Mouse (Mus musculus): Measurements from ENCODE around the gene Arsb. TPM values are rescaled to one million over a fixed set of nuclear protein-coding genes. Genes with fewer than 3 reads are reported as not detected.

Arsb gene
- polyA plus RNA-seq, 1 experiment from 2014 or later = 4.9 TPM

DNA sequence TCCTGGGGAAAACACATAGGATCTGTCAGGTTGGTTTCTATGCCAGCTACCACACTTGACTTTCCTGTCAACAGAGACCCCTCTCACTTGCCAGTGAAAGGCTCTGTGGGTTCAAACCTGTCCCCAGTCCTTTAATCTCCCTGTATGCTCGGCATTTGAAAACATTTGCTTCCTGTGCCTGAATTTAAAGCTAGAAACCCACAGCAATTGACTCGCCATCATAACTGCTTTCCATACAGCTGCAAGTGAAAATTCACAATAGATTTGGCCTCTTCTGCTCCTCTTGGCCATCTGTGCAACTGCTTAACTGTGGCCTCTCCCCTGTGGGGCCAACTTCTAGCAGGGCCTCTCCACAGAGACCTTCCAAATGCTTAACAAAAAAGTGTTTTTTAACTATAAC, 68.3 kb downstream of the Arsb start:
- ATAC-seq (ENCODE audit: low FRiP score, low TSS enrichment) = no peak
- WGBS = 53% methylated on average over 2 of the region's 2 CpGs
- no peak overlapping the region for H3K4me2 ChIP-seq (replicated peaks; ENCODE audit: low read depth)

DNA sequence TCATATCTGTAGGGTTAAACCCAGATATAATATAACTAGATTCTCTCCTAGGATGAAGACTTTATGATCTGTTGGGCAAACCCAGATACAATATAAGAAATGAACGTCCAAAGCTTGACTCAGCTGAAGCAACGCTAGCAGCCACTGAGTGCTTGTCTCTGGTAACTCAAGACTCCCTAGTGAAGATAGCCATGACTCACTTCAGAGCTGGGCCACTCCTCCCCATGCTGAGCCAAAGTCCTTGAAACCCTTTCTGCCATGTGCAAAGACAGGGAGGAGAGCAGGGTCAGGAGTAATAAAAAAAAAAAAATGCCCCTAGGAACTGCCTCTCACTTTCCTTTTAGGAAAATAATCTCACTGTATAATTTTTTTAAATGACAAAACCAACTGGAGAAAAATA, 68.7 kb downstream of the Arsb start:
- Histone ChIP-seq H3K36me3 (ENCODE audit: control insufficient read depth, insufficient read depth, low read length) (no peaks in the 10 kb centered on the region), H3K27me3 (ENCODE audit: control insufficient read depth, insufficient read depth, low read length) (no peaks in the 10 kb centered on the region), H3K4me2 (replicated peaks; ENCODE audit: low read depth) (no peak overlapping the region), H3K4me3 (ENCODE audit: low read depth, low read length) (no peak overlapping the region), H3K9me3 (ENCODE audit: control insufficient read depth, low read length) (no peaks in the 10 kb centered on the region), H3K4me1 (replicated peaks; ENCODE audit: control insufficient read depth, insufficient read depth) (no peaks in the 10 kb centered on the region; the same call in 1 of the 2 replicates), H3K27ac (replicated peaks) (no peak overlapping the region), H3K9ac (ENCODE audit: low read length) (no peak overlapping the region)
- ATAC-seq (ENCODE audit: low FRiP score, low TSS enrichment) = no peak
- WGBS = 46% methylated on average over 2 of the region's 2 CpGs
- no peak for DNase-seq (ENCODE audit: low spot score)
- TF ChIP-seq CTCF (IDR thresholded peaks at IDR 0.05; ENCODE audit: low read depth) (no peak), EP300 (optimal IDR thresholded peaks at IDR 0.05) (no peak)

More for the DNA sequence above, 68.3 kb downstream of the Arsb start:
- Histone ChIP-seq H3K27ac (replicated peaks) (peak overlapping the region; percentile 30), H3K9me3 (ENCODE audit: control insufficient read depth, low read length) (no peaks in the 10 kb centered on the region), H3K36me3 (ENCODE audit: control insufficient read depth, insufficient read depth, low read length) (no peaks in the 10 kb centered on the region), H3K4me1 (replicated peaks; ENCODE audit: control insufficient read depth, insufficient read depth) (no peaks in the 10 kb centered on the region; the same call in 1 of the 2 replicates), H3K27me3 (ENCODE audit: control insufficient read depth, insufficient read depth, low read length) (no peaks in the 10 kb centered on the region), H3K4me3 (ENCODE audit: low read depth, low read length) (no peak overlapping the region), H3K9ac (ENCODE audit: low read length) (no peak overlapping the region)
- TF ChIP-seq EP300 (optimal IDR thresholded peaks at IDR 0.05) = no peak
- no peak for TF ChIP-seq CTCF (IDR thresholded peaks at IDR 0.05; ENCODE audit: low read depth)
- DNase-seq (ENCODE audit: low spot score) = no peak

DNA sequence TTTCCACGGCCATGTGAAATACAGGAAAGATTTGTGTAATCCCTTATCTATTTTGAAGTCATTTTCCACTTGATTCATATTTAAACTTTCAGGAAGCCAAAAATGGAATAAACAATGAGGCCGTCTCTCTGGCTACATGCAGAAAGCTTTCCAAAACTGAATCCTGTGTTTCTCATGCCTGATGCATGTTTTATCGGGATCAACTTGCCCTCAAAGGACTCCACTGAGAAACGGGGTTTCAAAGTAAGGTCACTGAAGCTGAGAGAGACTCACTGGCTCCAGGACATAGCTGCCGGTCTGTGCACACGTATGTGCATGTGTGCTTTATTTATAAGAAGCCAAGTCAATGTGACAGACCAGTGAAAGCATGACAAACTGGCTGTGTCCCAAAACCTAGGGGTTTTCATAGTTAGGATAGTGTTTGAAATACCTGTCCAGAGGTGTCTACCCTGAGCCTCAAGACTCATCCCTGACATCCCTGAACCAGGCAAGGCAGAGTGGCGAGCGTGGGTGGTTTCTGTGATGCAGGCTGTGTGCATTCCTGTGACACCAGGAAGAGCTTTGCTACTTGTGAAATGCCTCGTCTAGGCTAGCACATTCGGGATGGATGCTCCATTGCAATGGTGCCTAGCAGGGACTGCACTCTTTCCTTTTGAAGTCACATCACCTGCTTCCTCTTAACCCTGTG, 75.5 kb downstream of the Arsb start:
- Histone ChIP-seq H3K9ac (ENCODE audit: low read length) (no peak overlapping the region), H3K9me3 (ENCODE audit: control insufficient read depth, low read length) (no peaks in the 10 kb centered on the region), H3K4me3 (ENCODE audit: low read depth, low read length) (no peak overlapping the region), H3K36me3 (ENCODE audit: control insufficient read depth, insufficient read depth, low read length) (no peaks in the 10 kb centered on the region), H3K4me2 (replicated peaks; ENCODE audit: low read depth) (no peak overlapping the region), H3K27me3 (ENCODE audit: control insufficient read depth, insufficient read depth, low read length) (no peaks in the 10 kb centered on the region), H3K4me1 (replicated peaks; ENCODE audit: control insufficient read depth, insufficient read depth) (no peaks in the 10 kb centered on the region), H3K27ac (replicated peaks) (no peak overlapping the region)
- DNase-seq (ENCODE audit: low spot score) (no peak), ATAC-seq (ENCODE audit: low FRiP score, low TSS enrichment) (no peak)
- WGBS = 41% methylated on average over 10 of the region's 10 CpGs
- no peak for TF ChIP-seq CTCF (IDR thresholded peaks at IDR 0.05; ENCODE audit: low read depth)
- TF ChIP-seq EP300 (optimal IDR thresholded peaks at IDR 0.05) = no peak

DNA sequence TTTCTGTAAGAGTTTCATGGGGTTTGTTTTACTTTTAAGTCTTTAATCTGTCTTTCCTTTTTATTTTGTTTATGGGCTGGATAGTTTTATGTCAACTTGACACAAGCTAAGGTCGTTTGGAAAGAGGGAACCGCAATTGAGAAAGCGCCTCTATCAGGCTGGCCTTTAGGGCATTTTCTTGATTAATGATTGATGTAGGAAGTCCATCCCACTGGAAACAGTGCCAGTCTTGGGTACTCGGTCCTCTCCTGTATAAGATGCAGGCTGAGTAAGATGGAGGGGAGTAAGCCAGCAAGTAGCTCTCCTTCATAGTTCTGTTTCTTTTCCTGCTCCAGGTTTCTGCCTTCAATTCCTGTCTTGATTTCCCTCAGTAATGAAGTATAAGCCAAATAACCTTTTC, 76.2 kb downstream of the Arsb start:
- Histone ChIP-seq H3K27ac (replicated peaks) (no peak overlapping the region), H3K36me3 (ENCODE audit: control insufficient read depth, insufficient read depth, low read length) (no peaks in the 10 kb centered on the region), H3K4me3 (ENCODE audit: low read depth, low read length) (no peak overlapping the region), H3K4me1 (replicated peaks; ENCODE audit: control insufficient read depth, insufficient read depth) (no peaks in the 10 kb centered on the region), H3K4me2 (replicated peaks; ENCODE audit: low read depth) (no peak overlapping the region), H3K9me3 (ENCODE audit: control insufficient read depth, low read length) (no peaks in the 10 kb centered on the region), H3K27me3 (ENCODE audit: control insufficient read depth, insufficient read depth, low read length) (no peaks in the 10 kb centered on the region), H3K9ac (ENCODE audit: low read length) (no peak overlapping the region)
- DNase-seq (ENCODE audit: low spot score) (no peak), ATAC-seq (ENCODE audit: low FRiP score, low TSS enrichment) (no peak)
- TF ChIP-seq EP300 (optimal IDR thresholded peaks at IDR 0.05) (no peak), CTCF (IDR thresholded peaks at IDR 0.05; ENCODE audit: low read depth) (no peak)
- WGBS = 38% methylated on average over 4 of the region's 4 CpGs

DNA sequence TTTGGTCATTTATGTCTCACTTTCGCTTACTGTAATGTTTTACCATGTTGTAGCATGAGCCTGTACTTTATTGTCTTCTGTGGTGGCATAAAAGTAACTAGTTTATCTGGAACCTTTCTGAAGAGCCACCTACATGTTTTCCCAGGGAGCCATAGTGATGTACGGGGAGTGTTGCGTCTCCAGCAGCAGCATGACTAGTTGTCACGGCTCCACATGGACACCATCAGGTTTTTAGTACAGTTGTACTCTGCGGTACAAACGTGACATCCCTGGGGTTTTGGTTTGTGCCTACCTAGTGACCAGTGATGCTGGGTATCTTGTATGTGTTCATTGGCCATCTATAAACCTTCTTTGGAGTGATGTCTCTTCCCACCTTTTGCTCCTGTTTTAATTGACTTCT, 77.2 kb downstream of the Arsb start:
- Histone ChIP-seq H3K4me1 (replicated peaks; ENCODE audit: control insufficient read depth, insufficient read depth) (no peaks in the 10 kb centered on the region), H3K9ac (ENCODE audit: low read length) (no peak overlapping the region), H3K9me3 (ENCODE audit: control insufficient read depth, low read length) (no peaks in the 10 kb centered on the region), H3K27me3 (ENCODE audit: control insufficient read depth, insufficient read depth, low read length) (no peaks in the 10 kb centered on the region), H3K36me3 (ENCODE audit: control insufficient read depth, insufficient read depth, low read length) (no peaks in the 10 kb centered on the region), H3K4me2 (replicated peaks; ENCODE audit: low read depth) (no peak overlapping the region), H3K4me3 (ENCODE audit: low read depth, low read length) (no peak overlapping the region), H3K27ac (replicated peaks) (no peak overlapping the region)
- no peak for DNase-seq (ENCODE audit: low spot score)
- ATAC-seq (ENCODE audit: low FRiP score, low TSS enrichment) = no peak
- 91% methylated on average over 6 of the region's 6 CpGs for WGBS
- no peak for TF ChIP-seq CTCF (IDR thresholded peaks at IDR 0.05; ENCODE audit: low read depth)
- TF ChIP-seq EP300 (optimal IDR thresholded peaks at IDR 0.05) = no peak

DNA sequence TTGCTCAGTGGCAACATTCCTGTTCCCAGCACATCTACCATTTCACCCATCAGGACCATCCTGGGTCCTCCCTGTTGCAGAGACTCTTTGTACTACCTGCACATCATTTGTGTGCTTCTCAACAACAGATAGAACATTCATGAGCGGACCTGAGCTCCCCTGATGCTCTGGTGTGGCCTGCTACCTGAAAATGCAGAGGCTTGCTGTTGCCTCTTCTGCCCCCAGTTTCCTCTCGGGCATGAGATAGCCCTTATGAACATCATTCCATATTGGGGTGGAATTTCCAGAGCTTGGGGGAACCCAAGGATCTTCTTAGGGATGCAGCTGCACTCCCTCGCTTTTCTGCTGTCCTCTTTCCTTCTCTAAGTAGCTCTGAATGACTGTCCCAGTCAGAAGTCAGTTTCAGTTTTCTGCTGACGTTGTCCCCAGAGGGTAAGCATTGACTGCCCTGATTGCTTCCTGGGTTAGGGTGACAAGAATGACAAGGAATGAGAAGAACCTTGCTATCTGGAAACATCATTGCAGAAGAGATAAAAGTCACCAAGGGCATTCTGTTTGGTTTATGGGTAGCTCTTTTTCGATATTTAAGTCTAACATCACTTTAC, 78.4 kb downstream of the Arsb start:
- no peak overlapping the region for H3K4me2 ChIP-seq (replicated peaks; ENCODE audit: low read depth)
- H3K9ac ChIP-seq (ENCODE audit: low read length) = no peak overlapping the region
- DNase-seq (ENCODE audit: low spot score) (no peak), ATAC-seq (ENCODE audit: low FRiP score, low TSS enrichment) (no peak)
- TF ChIP-seq EP300 (optimal IDR thresholded peaks at IDR 0.05) (no peak), CTCF (IDR thresholded peaks at IDR 0.05; ENCODE audit: low read depth) (no peak)
- WGBS = 78% methylated on average over 5 of the region's 5 CpGs
- no peak overlapping the region for H3K27ac ChIP-seq (replicated peaks)
- H3K4me3 ChIP-seq (ENCODE audit: low read depth, low read length) = no peak overlapping the region
- no peaks in the 10 kb centered on the region for H3K4me1 ChIP-seq (replicated peaks; ENCODE audit: control insufficient read depth, insufficient read depth)
- H3K36me3 ChIP-seq (ENCODE audit: control insufficient read depth, insufficient read depth, low read length) = no peaks in the 10 kb centered on the region
- H3K27me3 ChIP-seq (ENCODE audit: control insufficient read depth, insufficient read depth, low read length) = no peaks in the 10 kb centered on the region
- H3K9me3 ChIP-seq (ENCODE audit: control insufficient read depth, low read length) = no peaks in the 10 kb centered on the region

All from stomach, postnatal 0 days (tissue).